Mouse (Mus musculus): Measurements from ENCODE around the gene Ttll5.

Ttll5 gene

DNA sequence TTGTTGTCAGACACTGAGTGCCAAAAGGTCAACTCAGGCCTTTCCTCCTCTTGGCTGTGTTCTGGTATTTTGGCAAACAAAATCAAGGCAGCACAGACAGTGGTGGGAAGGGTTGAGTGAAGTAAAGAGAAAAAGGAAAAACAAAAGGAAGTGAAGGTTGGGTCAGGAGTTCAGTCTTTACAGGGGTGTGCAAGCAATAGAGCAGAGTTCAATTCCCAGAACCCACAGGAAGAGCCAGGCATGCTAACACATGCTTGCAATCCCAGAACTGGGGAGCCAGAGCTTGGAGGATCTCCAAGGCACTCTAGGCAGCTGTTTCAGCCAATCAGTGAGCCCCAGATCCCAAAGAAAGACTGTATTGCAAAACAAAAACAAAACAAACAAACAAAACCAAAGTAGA is 240.3 kb downstream of the Ttll5 start:
- no peak for DNase-seq

DNA sequence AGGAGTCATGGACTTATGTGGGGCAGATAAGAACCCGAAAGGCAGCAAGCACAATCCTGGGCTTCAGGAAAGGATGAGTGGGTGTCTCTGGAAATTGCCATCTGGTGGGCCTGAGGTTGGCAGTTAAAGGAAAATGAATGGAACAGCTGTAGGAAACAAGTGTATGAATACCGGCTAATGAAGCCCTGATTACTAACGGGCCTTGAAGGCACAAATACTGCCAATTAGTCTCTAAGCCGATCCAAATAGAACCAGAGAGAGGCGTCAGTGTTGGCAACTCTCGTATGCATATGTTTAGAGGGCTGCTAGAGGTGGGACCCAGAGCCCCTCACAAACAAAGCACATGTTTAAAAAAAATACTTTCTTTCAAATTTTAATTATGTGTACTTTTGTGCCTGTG is 247.0 kb downstream of the Ttll5 start:
- no peak for DNase-seq

DNA sequence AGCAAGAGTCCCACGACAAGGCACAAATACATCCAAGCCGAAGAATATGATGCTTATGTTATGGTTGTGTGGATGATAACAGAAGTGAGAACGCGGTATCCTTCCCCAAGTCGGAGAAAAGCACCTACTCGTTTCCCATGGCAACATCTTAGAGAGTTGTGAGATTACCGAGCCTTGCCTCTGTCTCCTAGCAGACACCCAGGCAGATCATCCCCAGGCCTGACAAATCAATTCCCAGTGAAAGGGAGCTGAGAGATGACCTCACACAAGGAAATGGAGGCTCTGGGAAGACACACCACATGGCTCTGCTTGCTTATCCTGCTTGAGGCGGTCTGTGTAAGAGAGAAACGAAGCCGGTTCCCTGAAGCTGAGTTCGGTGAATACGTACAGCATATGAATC is 250.2 kb downstream of the Ttll5 start:
- no peak for DNase-seq

DNA sequence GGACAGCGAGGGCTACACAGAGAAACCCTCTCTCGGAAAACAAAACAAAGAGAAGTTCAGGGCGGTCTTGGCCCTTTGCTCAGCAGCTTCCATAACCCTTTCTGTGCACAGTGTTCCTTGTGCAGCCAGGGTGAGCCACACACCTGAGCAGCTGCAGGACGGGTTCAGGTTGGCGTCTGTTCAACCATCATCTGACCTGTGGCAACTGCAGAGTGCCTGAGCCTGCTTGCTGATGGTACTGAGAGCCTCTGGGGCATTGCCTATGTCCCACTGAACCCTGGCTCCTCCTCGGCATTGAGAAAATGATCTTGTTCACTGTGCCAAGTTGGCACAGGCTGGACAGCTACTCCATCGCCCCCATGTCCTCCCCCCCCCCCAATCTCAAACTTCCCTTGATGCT is 250.9 kb downstream of the Ttll5 start:
- DNase-seq, result no peak

DNA sequence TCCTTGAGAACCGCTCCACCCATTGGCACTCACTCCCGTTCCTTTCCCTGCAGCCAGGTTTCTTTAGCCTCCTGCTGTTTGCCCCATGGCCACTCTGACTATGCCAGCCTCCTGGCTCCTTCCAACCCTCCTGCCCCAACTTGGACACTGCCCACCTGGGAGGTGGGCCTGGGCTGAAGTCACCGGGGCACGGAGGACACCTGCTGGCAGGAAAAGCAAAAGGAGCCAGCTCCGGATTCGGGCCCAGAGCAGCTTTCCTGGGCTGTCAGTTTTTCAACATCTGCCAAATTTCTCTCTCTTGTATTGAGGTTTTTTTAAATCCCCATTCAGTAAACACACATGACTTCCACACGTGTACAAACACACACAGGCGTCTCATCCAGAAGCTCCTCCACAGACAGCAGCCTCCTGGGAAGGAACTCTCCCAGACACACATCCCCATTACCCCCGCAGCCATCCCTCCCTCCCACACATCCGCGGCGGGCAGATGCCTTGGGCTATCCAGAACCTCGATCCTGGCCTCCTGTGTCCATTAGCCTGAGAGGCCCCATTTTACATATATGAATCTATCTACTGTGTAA is 252.0 kb downstream of the Ttll5 start:
- no peak for DNase-seq

DNA sequence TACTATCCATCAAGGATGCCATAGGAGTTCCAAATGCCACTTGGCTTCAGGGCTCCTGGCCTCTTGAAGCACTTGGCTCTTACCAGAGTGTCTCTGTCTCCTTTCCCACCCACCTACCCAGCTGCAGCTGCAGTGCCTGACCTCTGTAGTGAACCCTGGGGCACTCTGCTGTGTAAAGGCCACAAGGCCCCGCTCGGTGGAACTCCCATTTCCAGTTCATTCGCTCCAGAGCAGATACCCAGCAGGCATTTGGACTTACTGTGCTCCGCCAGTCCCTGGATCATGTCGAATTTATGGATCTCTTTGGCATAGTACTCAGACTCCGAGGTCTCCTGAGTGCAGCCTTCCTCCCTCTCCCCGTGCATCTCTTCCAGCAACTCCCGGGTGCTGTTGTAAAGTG is 252.9 kb downstream of the Ttll5 start:
- no peak for DNase-seq

DNA sequence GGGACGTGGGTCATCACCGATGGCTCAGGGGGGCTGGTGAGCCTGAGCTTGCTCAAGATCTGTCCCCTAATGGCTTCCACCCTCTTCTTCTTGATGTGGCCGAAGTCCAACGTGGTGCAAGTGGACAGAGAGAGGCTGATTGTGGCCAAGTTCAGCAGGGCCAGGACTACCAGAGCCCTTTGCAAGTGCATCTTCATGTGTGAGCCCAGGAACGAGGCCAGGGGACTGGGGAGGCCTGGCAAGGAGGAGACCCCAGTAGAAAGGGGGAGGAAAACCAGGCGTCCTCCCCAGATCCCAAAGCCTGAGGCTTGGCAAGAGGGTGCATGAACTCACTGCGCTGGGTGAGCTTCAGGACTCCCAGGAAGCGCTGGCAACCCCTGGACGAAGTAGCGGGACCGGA is 253.3 kb downstream of the Ttll5 start:
- DNase-seq, result no peak

DNA sequence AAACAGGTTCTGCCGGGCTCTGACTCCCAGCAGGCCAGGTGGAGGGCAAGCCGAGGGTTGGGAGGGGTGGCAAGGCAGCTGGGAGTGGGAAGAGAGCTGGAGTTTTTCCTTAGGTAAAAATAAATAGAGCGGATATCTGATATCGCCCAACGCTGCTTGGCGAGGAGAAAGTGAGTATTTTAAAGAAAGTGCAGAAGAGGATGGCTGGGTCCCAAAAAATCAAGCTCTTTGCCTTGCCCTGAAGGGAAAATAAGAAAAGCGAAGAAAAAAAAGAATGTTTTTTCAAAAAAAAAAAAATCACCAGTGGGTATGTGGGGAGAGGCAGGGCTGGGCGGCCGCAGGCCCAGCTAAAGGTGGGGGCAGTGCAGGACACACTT is 253.7 kb downstream of the Ttll5 start:
- no peak for DNase-seq

DNA sequence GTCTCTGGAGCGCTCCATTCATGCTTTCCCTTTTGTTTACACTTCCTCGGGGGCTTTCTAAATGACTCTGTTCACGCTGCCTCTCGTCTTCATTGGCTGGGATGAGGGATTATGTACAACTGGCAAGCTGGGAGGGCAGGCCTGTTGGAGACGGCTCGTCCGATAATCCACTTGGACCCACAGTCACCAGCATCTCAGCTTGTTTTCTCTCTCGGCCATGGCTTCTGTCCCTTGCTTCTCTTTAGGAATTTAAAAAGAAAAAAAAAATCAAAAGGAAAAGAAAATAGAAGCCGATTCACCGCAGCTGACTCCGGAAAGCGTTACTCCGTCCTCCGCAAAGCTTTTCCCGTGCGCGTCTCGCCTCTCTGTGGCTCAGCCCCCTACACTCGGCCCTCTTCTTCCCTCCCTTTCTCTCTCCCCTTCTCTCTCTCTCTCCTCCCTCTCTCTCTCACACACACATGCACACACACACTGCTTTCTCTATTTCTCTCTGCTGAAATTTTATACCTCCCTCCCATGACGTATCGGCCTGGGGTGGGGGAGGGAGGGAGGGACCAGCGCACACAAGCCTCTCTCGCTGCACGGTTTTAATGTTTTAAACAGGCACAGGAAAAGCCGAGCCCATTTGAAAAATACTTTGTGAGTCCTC is 254.2 kb downstream of the Ttll5 start, which contains the start of gene Tgfb3:
Gene Tgfb3, minus strand, starts transcription at position 489 of the 649 bp plus-strand sequence.
- peak; percentile 38 for DNase-seq

DNA sequence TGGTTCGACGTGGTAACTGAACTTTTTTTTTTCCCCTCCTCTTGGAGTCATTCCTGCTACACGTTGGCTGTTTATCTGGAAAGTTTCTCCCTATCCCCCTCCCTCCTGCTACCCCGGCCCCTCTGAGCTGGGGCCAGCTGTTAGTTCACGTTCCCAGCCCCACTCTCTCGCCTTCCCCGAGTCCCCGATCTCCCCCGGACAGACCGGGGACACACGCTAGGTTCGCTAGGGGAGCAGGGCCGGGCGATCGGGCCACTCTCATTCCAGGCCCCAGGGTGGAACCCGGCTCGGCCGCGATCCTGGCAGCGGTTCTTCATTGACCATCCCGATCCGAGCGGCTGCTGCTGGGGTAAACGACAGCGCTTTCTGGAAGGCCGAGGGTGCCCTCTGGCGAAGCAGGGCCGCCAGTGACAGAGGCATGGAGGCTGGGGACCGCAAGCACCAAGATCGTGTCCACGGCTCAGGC is 254.8 kb downstream of the Ttll5 start:
- DNase-seq, result peak; percentile 87

DNA sequence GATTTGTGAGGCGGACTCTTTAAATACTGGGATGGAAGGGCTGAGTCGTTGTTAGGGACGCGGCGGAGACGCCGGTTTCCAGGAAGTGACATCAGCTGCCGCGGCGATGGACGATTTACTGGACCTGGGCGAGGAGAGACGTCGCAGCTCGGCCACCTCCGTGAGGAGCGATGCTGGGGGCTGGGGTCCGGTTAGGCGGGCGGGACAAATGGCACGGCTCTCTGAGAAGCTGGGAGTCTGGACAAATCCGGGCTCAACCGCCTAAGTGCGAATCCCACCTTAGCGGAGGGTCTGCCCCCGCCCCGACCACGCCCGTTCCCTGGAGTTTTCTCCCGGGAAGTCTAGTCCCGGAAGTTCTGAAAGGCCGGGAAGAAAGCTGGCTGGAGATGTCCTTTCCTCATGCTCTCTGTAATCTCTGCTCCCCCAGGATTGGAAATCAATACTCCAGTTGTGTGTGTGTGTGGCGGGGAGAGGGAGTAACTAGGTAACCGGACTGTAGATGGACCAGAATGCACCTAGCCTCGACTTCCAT is 258.1 kb downstream of the Ttll5 start, which contains the start of gene Ift43:
Gene Ift43, plus strand, starts transcription at position 61 of the 532 bp plus-strand sequence.
- peak; percentile 14 for DNase-seq

DNA sequence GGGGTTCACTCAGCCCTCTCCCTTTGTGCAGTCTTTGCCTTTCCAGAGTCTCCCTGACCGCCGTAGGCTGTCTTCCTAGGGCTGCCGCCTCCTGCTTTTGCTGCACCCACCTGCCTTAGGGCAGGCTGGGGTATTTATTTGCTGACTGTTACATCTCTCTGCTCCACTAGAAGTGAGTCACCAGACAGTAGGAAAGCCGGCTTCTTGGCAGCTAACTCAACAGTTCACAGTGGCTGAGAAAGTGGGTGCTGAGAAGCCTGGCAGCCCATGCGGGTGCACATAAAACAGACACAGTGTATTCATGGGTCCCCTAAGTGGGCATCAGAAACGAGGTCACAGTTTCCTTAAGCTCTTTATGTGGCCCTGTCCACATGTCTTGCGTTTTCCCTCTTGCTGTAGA is 261.4 kb downstream of the Ttll5 start:
- no peak for DNase-seq

DNA sequence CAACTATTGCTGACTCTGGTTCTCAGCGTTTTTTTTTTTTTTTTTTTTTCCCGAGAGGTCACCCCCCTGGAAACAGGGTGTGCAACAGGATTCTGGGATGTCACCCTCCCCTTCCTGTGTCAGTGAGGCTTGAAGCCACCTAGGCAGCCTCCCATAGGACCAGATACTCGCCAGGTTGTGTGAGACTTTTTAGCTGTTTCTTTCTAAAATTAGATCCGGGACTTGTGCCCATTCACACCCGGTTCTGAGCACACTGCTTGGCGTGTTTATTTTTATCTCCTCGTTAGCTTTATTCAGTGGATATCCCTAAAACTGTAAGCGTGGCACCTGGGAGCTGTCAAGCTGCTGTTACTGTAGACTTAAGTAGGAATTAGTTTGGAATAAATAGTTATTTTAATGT is 262.1 kb downstream of the Ttll5 start:
- DNase-seq, result no peak

DNA sequence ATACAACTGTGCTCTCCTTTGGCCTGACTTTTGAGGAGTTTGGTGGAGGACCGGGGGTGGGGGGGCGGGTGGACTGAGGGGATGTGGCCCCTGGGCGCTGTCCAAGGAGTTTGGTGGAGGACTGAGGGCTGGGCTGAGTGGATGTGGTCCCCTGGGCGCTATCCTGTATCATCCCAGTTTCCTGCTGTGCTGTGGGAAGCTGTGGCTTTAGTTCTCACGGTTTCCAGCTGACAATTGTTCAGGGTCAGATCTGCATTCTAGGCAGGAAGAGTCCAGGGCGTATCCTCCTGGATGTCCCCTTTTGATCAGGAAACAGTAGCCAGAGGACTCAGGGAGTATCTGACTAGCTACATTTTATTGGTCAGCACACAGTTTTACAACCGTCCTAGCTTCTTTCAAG is 263.6 kb downstream of the Ttll5 start:
- DNase-seq, result no peak

DNA sequence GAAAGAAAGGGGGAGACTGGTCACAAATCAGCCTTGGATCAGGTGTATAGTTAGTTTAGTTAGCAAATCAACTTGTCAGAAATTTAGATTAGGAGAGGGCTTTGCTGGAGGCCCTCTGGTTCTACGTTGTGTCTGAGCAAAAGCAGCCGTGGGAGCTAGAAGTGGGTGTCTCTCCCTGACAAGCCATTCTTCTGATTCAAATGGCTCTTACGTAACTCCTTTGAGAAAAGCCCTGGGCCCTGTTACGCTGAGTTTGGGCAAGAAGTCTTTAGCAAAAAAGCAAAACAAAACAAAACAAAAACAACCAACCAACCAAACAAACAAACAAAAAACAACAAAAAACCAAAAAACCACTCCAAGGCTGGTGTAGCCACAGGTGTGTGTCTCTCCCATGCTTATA is 266.3 kb downstream of the Ttll5 start:
- DNase-seq, result no peak

DNA sequence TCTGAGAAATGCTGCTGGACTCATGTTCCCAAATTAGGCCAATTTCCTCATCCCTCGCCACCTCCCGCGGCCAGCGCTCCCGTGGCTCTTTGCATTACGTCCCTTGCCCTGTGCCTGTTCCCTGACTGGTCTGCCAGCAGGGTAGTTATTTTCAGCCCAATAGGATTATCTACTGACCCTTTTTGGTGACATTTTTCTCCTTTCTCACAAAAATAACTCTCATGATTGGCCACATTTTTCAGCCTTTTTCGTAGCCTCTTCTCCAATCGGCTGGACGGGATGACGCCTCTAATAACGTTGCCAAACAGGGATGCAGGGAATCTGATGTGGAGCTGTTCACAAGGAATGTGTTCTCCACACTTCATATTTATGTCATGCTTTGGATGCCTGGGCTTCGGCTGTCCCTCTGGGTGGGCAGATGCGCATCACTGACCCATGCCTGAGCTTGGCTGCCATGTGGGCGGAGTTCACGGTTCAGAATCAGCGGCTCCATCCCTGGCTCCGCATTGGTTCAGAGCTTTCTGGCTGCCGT is 267.2 kb downstream of the Ttll5 start:
- DNase-seq, result no peak

DNA sequence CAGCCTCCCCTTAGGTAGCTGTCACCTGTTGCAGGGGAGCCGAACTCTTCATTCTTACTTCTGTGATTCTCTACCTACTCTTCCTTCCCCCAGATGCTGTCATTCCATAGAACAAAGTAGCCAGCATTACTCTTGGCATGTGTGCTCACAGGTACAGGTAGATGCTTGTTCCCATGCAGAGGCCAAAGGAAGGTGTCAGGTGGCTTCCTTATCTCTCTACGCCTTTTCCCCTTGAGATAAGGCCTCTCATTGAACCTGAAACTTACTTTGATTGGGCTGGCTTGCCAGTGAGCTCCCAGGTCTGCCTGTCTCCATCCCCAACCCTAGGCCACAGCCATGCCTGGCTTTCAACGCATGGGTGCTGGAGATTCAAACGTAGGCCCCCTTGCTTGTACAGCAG is 269.6 kb downstream of the Ttll5 start:
- no peak for DNase-seq

DNA sequence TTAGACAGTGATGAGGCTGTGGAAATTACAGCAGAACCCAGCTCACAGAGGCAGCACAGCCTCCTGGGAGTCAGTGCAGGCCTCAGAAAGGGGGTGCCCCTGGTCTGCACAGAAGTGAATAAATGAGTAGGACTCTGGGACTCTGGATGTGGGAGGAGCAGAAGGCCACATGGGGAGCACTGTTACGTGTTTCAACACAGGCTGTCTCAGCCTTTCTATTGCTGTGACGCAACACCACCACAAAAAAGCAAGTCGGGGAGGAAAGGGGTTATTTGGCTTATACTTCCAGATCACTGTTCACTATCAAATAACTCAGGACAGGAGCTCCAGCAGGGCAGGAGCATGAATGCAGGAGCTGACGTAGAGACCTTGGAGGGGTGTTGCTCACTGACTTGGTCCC is 271.3 kb downstream of the Ttll5 start:
- no peak for DNase-seq

DNA sequence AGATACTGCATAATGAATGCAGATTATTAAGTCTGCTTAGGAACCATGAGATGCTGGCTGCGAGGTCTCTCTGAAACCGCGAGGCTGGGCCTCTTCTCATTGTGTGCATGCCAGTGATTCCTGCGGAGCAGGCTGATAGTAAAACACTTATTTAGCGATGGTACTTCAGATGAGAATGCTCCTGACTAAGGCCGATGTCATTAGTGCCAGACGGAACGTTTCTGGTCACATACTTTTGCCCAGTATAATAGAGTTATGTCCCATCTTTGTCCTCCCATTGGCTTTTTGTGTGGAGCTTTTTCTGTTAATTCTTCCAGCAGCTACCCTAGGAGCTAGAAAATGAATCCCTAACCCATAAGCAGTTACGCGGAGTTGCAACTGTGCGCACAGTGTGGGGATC is 273.3 kb downstream of the Ttll5 start:
- DNase-seq, result no peak

DNA sequence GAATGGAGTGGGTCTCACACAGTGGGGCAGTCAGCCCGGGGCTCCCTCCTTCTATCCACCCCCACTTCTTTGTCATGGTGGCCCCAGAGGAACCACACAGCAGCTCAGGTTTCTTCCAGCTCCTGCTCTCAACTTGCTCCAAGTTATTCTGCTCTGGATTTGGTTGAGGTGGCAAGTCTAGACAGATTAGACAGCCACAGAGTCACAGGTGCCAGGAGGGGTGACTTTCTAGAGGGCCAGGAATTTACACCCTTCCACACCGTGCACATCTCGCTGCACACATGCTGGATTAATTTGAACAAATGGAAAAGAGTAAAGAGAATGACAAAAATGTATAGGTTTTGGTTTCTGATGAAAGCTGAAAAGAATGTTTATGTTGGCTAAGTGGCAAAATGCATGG is 276.3 kb downstream of the Ttll5 start:
- no peak for DNase-seq

DNA sequence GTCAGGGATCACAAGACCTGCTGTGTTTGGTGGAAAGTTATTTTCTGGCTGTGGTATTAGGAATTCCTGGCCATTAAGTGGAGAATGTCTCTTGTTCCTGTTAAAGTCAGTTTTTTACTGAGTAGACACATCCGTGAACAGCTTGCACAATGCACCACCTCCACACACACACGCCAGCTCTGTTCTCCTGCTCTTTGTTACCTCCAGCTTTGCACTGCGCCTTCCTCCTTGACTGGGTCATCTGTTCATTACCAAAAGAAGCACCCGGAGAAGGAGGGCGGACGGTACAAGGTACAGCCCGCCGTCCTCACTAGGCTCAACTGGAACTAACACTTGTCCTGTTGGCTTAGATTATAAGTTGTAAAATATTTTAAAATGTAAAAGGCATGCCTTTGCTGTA is 278.2 kb downstream of the Ttll5 start:
- no peak for DNase-seq

DNA sequence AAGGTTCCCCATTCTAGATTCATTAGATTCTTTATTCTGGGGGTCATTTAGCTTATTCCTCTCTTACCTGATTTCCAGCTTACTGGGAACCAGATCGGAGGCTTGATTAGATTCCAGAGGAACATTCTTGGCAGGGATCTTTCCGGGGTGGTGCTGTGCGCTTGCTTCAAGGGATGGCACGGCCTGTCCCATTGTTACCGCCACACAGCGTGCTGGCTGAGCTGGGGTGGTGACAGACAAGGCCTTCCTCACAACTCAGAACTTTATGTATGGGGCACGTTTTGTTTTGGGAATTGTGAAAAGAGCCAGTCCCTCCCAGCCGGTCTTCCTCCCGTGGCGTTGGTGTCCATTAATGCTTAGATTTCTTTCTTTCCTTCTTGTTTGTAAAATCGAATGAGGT is 278.9 kb downstream of the Ttll5 start:
- DNase-seq, result no peak

DNA sequence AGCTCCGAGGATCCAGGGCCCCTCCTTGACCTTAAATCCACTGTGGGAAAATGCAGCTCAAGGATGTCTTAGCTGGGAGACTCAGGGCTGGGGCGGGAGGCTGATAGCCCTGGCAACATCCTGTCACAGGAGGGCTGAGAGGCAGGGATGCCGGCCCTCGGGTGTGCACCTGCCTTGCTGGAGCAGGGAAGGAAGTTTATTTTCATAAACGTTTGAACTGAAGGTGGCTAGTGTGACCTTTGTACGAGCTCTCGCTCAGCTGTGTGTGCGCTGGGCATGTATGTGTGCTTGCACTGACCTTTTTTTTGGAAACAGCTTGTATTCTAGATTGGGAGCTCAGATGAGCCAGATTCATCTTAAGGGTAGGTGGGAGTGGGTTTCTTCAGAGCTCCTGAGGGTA is 279.4 kb downstream of the Ttll5 start:
- no peak for DNase-seq

DNA sequence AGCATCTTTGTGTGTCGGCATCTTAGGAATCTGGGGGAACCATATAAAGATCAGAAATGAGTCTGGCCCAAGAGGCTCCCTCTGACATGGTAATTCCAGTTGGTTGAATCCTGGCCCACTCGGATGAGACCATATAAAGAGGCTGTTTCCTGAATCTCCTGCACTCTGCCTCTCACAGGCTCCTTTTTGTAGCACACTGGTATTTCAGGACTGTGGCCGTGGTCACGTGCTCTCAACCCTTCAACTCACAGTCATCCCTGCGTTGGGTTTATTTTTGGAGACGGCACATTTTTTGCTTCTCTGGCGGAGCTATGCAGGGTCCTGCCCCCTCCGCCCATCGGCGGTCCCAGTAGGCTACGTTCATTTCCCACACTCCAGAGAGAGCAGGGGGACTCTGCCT is 279.8 kb downstream of the Ttll5 start:
- no peak for DNase-seq

DNA sequence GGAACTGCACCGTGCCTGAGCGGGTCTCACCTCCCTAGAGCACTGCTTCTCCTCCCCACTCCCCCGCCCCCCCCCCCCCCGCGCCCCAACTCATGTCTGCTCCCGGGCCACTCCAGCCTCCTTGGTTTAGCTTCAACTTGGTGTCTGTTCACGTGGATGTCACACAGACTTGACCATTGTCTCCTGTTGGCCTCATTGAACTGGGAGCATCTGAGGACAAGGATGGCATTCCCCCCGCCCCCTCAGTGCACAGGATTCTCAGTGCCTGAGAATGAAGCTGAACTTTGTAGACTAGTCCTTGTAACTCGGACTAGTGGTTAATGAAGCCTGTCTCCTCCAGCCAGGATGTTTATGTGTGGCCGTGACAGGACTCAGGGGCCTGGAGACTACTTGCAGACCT is 281.1 kb downstream of the Ttll5 start:
- DNase-seq, result no peak
